Mouse (Mus musculus): ENCODE measurements around the gene Gm5538.

The Gm5538 gene

GRCm38 (mm10) chr3:59729490-59729889, at the start of gene Gm5538:
Gm5538 (plus strand) TSS chr3:59729790.
- no peak for DNase-seq

GRCm38 (mm10) chr3:59697391-59697790, 32.2 kb upstream of the Gm5538 start:
- DNase-seq, result no peak

GRCm38 (mm10) chr3:59702614-59703110, 26.9 kb upstream of the Gm5538 start:
- DNase-seq, result no peak

- DNase-seq, result no peak
Measured at GRCm38 (mm10) chr3:59739866-59740265, 10.3 kb downstream of the Gm5538 start.

- DNase-seq, result no peak
Measured at GRCm38 (mm10) chr3:59744181-59744580, 14.6 kb downstream of the Gm5538 start.
